Mouse (Mus musculus) heart, embryonic 16.5 days (tissue): ENCODE measurements around the gene Pcyt2. TPM values are rescaled to one million over a fixed set of nuclear protein-coding genes. Genes with fewer than 3 reads are reported as not detected.

Experiments used
- ATAC-seq: fragments of 200-750 bp; cut with Nextera tagmentation; replicated peaks from 2 replicates; pipeline ENCODE4 v1.8.0; 2017; ENCODE audit warnings: moderate number of reproducible peaks; ENCODE audit not compliant: insufficient read depth, low FRiP score; ENCODE audit errors: extremely low read depth
- H3K27ac ChIP-seq: fragments of 300-500 bp; sonication (generic); 2 replicates; pipeline ENCODE4 v1.5.1; 2014; ENCODE audit warnings: mild to moderate bottlenecking, low read length, control low read depth, moderate library complexity
- H3K27me3 ChIP-seq: fragments of 300-500 bp; sonication (generic); 2 replicates; pipeline ENCODE4 v1.6.1; 2014; ENCODE audit warnings: low read length, mixed read lengths; ENCODE audit not compliant: control insufficient read depth, insufficient read depth
- H3K36me3 ChIP-seq: fragments of 300-500 bp; sonication (generic); 2 replicates; pipeline ENCODE4 v1.6.1; 2014; ENCODE audit not compliant: control insufficient read depth, insufficient read depth
- H3K4me1 ChIP-seq: fragments of 300-500 bp; sonication (generic); 2 replicates; pipeline ENCODE4 v1.6.1; 2014; ENCODE audit warnings: low read length, mixed read lengths; ENCODE audit not compliant: control insufficient read depth, insufficient read depth
- H3K4me2 ChIP-seq: fragments of 300-500 bp; sonication (generic); 2 replicates; pipeline ENCODE4 v1.6.1; 2014; ENCODE audit warnings: low read depth, mild to moderate bottlenecking, control low read depth, low read length
- H3K4me3 ChIP-seq: fragments of 300-500 bp; sonication (generic); 2 replicates; pipeline ENCODE4 v1.5.1; 2014; ENCODE audit warnings: mild to moderate bottlenecking, control low read depth, low read length
- H3K9ac ChIP-seq: fragments of 300-500 bp; sonication (generic); 2 replicates; pipeline ENCODE4 v1.6.1; 2014; ENCODE audit warnings: low read length, control low read depth
- H3K9me3 ChIP-seq: fragments of 300-500 bp; sonication (generic); replicated peaks from 2 replicates; pipeline ENCODE4 v1.6.1; 2016; ENCODE audit warnings: low read length; ENCODE audit not compliant: control insufficient read depth
- WGBS: fragments of 180-500 bp; shearing (Covaris S2); extraction: QIAGEN DNeasy Blood & Tissue Kit; methylation state at CpG from one replicate; pipeline ENCODE4 v1.1.7; 2014; 5-methylcytosine and 5-hydroxymethylcytosine counted together
- microRNA-seq: library from miRNA; unstranded; fragments of <30 nt; microRNA quantifications from one replicate; pipeline ENCODE4, GENCODE M21; 2017
- polyA plus RNA-seq: library from polyadenylated mRNA; unstranded; fragments of >200 nt; fragmentation: Nextera tagmentation; extraction: Ambion mirVana; gene quantifications from 2 replicates; pipeline ENCODE4 v1.2.1, GENCODE M21; 2015

Gene Pcyt2
- polyA plus RNA-seq, 1 experiment from 2014 or later: 109 TPM

GRCm38 (mm10) chr11:120560952-120561728 lies 56.6 kb downstream of the Pcyt2 start:
- H3K36me3 ChIP-seq: peaks cover 66% of the 10 kb centered on the region
- H3K9me3 ChIP-seq: no peaks in the 10 kb centered on the region
- no peaks in the 10 kb centered on the region for H3K4me1 ChIP-seq
- no peak overlapping the region for H3K27ac ChIP-seq
- no peak overlapping the region for H3K4me2 ChIP-seq
- no peaks in the 10 kb centered on the region for H3K27me3 ChIP-seq
- ATAC-seq: no peak
- WGBS: 90% methylated on average over 13 of the region's 13 CpGs
- H3K9ac ChIP-seq: no peak overlapping the region
- H3K4me3 ChIP-seq: no peak overlapping the region

Small RNA genes lying within 50 kb of the gene (microRNA-seq; reads per million reads assigned to microRNA genes)
- 0.59 reads per million for gene Mir6936

Other genes with a start within 250 kb of the Pcyt2 start
- gene Faap100, start 239.2 kb downstream of the Pcyt2 start, polyA plus RNA-seq: 28.8 and 37.3 TPM in 2 replicates
- gene Nploc4, start 180.2 kb downstream of the Pcyt2 start, polyA plus RNA-seq: 26.7 and 27.7 TPM in 2 replicates
- gene Tspan10, start 175.3 kb downstream of the Pcyt2 start, polyA plus RNA-seq: 0.09 TPM in 1 of 2 replicates, not detected in the other
- gene Pde6g, start 164.4 kb downstream of the Pcyt2 start, polyA plus RNA-seq: 0.28 and 0.29 TPM in 2 replicates
- gene Oxld1, start 159.9 kb downstream of the Pcyt2 start, polyA plus RNA-seq: 23.2 and 23.5 TPM in 2 replicates
- gene Ccdc137, start 159.8 kb downstream of the Pcyt2 start, polyA plus RNA-seq: 25.4 and 27.4 TPM in 2 replicates
- 33.6 and 34.2 TPM in 2 replicates for gene Arl16, start 150.3 kb downstream of the Pcyt2 start, polyA plus RNA-seq
- gene Mrpl12, start 133.3 kb downstream of the Pcyt2 start, polyA plus RNA-seq: 247 and 252 TPM in 2 replicates
- gene Slc25a10, start 126.1 kb downstream of the Pcyt2 start, polyA plus RNA-seq: 39.6 and 43.9 TPM in 2 replicates
- gene Gcgr, start 87.2 kb downstream of the Pcyt2 start, polyA plus RNA-seq: 1.4 and 2.7 TPM in 2 replicates
- 134 and 139 TPM in 2 replicates for gene Mcrip1, start 68.2 kb downstream of the Pcyt2 start, polyA plus RNA-seq
- 3.3 and 8.5 TPM in 2 replicates for gene Ppp1r27, start 66.8 kb downstream of the Pcyt2 start, polyA plus RNA-seq
- 435 and 437 TPM in 2 replicates for gene P4hb, start 44.7 kb downstream of the Pcyt2 start, polyA plus RNA-seq
- 435 and 439 TPM in 2 replicates for gene Arhgdia, start 36.3 kb downstream of the Pcyt2 start, polyA plus RNA-seq
- 223 and 229 TPM in 2 replicates for gene Alyref, start 19.6 kb downstream of the Pcyt2 start, polyA plus RNA-seq
- gene Anapc11, start 19.5 kb downstream of the Pcyt2 start, polyA plus RNA-seq: 179 and 193 TPM in 2 replicates
- 13.6 and 15.5 TPM in 2 replicates for gene Npb, start 9.5 kb downstream of the Pcyt2 start, polyA plus RNA-seq
- 21.1 and 28.1 TPM in 2 replicates for gene Sirt7, start 7.3 kb upstream of the Pcyt2 start, polyA plus RNA-seq
- gene Mafg, start 15.7 kb upstream of the Pcyt2 start, polyA plus RNA-seq: 14.7 and 19.1 TPM in 2 replicates
- 15.2 and 18.5 TPM in 2 replicates for gene Pycr1, start 25.8 kb upstream of the Pcyt2 start, polyA plus RNA-seq
- gene Myadml2, start 30.2 kb upstream of the Pcyt2 start, polyA plus RNA-seq: 17.0 and 19.5 TPM in 2 replicates
- gene Notum, start 43.2 kb upstream of the Pcyt2 start, polyA plus RNA-seq: 0.20 and 1.00 TPM in 2 replicates
- 105 and 109 TPM in 2 replicates for gene Aspscr1, start 55.0 kb upstream of the Pcyt2 start, polyA plus RNA-seq
- gene Cenpx, start 95.8 kb upstream of the Pcyt2 start, polyA plus RNA-seq: 107 and 112 TPM in 2 replicates
- 34.1 and 34.8 TPM in 2 replicates for gene Lrrc45, start 96.0 kb upstream of the Pcyt2 start, polyA plus RNA-seq
- gene Rac3, start 103.5 kb upstream of the Pcyt2 start, polyA plus RNA-seq: 8.7 and 10.6 TPM in 2 replicates
- 15.3 and 17.1 TPM in 2 replicates for gene Dcxr, start 109.3 kb upstream of the Pcyt2 start, polyA plus RNA-seq
- gene Cbr2, start 114.2 kb upstream of the Pcyt2 start, polyA plus RNA-seq: 54.8 and 59.4 TPM in 2 replicates
- 1.3 and 6.9 TPM in 2 replicates for gene Hmga1b, start 144.9 kb upstream of the Pcyt2 start, polyA plus RNA-seq
- gene Rfng, start 166.3 kb upstream of the Pcyt2 start, polyA plus RNA-seq: 27.8 and 28.4 TPM in 2 replicates
- 124 and 135 TPM in 2 replicates for gene Gps1, start 166.3 kb upstream of the Pcyt2 start, polyA plus RNA-seq
- gene Dus1l, start 178.5 kb upstream of the Pcyt2 start, polyA plus RNA-seq: 44.7 and 49.7 TPM in 2 replicates
- 24.9 and 28.7 TPM in 2 replicates for gene Fasn, start 206.6 kb upstream of the Pcyt2 start, polyA plus RNA-seq